Mouse (Mus musculus): ENCODE results near the gene Cd209d. TPM values are rescaled to one million over a fixed set of nuclear protein-coding genes. Genes with fewer than 3 reads are reported as not detected.
"Not testable (repeated sequence)": the region's sequence is repeated elsewhere in the genome, so short reads cannot be mapped to it uniquely, and the experiment has no call there.

Gene Cd209d
- polyA plus RNA-seq (2015; fragmentation: Nextera tagmentation; extraction: Ambion mirVana), result not detected in 2 replicates

DNA sequence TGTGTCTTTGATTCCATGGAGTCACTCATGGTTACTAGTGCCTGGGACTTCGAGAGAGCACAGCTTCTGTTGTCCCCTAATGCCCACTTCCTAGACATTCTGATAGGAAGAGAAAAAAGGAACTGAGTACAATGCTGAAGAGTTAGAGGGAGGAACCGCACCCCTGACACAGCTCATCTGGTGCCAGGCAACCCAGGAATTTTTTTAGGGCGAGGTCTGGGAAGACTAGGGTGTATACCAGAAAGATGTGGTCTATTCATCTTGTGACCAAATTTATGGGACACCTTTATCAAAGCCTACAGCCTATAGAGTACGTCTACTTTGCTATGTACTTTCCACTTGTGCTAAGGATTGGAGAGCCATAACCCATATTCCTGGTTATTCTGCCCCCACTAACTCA is at the start of gene Cd209d:
Gene Cd209d (minus strand): TSS at position 101 of the 400 bp plus-strand sequence.
- no peaks in the 10 kb centered on the region for H3K9me3 ChIP-seq (replicated peaks)
- H3K27me3 ChIP-seq, result no peaks in the 10 kb centered on the region
- no peak within 1 kb of the TSS for H3K9ac ChIP-seq
- 79% methylated on average over 4 of the region's 4 CpGs for WGBS
- H3K27ac ChIP-seq, result no peak within 1 kb of the TSS
- no peaks in the 10 kb centered on the region for H3K4me1 ChIP-seq
- no peaks in the 10 kb centered on the region for H3K36me3 ChIP-seq
- no peak within 1 kb of the TSS for H3K4me3 ChIP-seq (replicated peaks)
- no peak for ATAC-seq (replicated peaks; ENCODE audit: low FRiP score)
- no peak within 1 kb of the TSS for H3K4me2 ChIP-seq

DNA sequence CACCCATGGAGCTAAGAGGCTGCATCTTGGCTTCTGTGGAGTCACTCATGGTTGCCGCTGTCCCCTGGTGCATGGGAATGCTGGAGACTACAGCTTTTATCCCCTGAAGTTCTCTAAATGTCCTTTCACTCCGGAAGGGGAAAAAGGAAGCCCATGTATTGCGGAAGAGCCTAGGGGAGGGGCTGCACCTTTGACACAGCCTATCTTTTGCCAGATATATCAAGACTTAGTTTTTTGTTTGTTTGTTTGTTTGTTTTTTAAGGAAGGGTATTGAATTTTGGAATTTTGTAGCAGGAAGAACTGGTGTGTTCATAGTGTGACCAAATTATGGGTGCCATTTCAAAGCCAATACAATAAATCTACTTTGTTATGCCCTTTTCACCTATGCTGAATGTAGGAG is 48.4 kb upstream of the Cd209d start, which contains the start of gene Cd209b:
Gene Cd209b (minus strand): TSS at position 101 of the 400 bp plus-strand sequence.
- Histone ChIP-seq H3K9me3 (replicated peaks) (no peaks in the 10 kb centered on the region), H3K36me3 (no peaks in the 10 kb centered on the region), H3K4me2 (no peak within 1 kb of the TSS), H3K9ac (no peak within 1 kb of the TSS), H3K4me1 (no peaks in the 10 kb centered on the region), H3K27ac (no peak within 1 kb of the TSS), H3K4me3 (replicated peaks) (no peak within 1 kb of the TSS), H3K27me3 (no peaks in the 10 kb centered on the region)
- 84% methylated on average over 3 of the region's 3 CpGs for WGBS
- ATAC-seq (replicated peaks; ENCODE audit: low FRiP score), result no peak

DNA sequence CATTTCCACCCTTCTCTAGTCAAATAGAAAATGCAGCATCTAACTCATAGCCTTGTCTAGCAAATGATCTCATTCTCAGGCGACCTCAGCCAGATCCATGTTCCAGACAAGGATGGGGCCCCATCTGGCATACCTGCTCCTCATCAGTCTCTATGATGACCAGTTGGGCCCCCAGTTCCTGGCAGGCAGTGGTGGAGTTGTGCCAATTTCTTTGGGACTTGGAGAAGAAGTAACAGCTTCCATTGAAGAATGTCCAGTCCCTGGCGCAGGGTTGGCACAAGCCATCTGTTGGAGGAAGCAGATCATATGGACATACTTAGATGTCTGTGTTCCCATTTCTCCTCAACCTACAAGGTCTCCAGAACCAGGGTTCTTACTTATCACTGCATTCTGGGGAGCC is 2.2 kb downstream of the Cd209d start:
- ATAC-seq (replicated peaks; ENCODE audit: low FRiP score), result no peak
- H3K27me3 ChIP-seq, result no peaks in the 10 kb centered on the region
- H3K9ac ChIP-seq, result no peak overlapping the region
- H3K4me1 ChIP-seq, result no peaks in the 10 kb centered on the region
- H3K9me3 ChIP-seq (replicated peaks), result no peaks in the 10 kb centered on the region
- no peak overlapping the region for H3K27ac ChIP-seq
- WGBS, result 88% methylated on average over 2 of the region's 2 CpGs
- H3K4me3 ChIP-seq (replicated peaks), result no peak overlapping the region
- no peak overlapping the region for H3K4me2 ChIP-seq
- H3K36me3 ChIP-seq, result no peaks in the 10 kb centered on the region

DNA sequence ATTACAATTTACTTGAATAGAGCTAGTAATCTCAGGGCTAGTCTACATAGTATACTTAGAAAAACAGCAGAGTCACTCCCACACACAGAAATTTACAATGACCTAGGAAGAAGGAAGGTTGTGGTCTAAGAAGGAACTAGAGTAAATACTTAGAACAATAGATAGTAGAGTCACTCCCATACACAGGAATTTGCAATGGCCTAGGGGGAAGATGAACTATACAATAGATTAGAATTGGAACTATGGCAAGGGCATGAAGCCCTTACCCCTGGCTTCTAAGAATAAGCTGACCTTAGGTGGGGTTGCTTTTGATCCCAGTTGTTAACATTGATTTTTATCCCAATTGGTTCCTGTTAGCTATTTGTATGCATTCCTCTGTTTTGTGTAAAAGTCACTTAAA is 15.6 kb downstream of the Cd209d start:
- not testable (repeated sequence) for H3K4me3 ChIP-seq (replicated peaks); H3K9ac ChIP-seq; H3K27me3 ChIP-seq; H3K9me3 ChIP-seq (replicated peaks); H3K27ac ChIP-seq; H3K4me2 ChIP-seq; ATAC-seq (replicated peaks; ENCODE audit: low FRiP score); H3K4me1 ChIP-seq; H3K36me3 ChIP-seq

DNA sequence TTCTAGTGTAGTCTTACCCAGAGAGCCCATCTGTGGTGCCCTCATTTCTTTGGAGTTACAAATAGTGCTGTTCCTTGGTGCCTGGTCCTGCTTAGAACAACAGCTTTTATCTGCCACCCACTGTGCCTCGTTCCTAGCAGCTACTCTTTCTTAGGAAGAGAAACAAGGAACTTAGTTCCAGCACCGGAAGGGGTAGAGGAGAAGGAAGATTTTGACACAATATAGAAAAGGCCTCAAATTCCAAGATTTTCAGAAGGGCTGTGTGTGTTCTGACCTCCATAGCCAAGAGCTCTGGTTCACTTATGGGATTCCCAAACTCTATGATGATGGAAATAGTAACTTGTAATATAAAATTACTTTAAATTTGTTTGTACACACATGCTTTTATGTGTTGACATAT is 24.1 kb downstream of the Cd209d start, which contains the start of gene Cd209e:
Gene Cd209e (minus strand): TSS at position 101 of the 400 bp plus-strand sequence.
- WGBS, result 86% methylated on average over 2 of the region's 2 CpGs
- ATAC-seq (replicated peaks; ENCODE audit: low FRiP score), result no peak
- H3K27me3 ChIP-seq, result no peaks in the 10 kb centered on the region

More for the DNA sequence above, 24.1 kb downstream of the Cd209d start, which contains the start of gene Cd209e:
- H3K4me1 ChIP-seq, result no peaks in the 10 kb centered on the region
- H3K4me3 ChIP-seq (replicated peaks), result no peak within 1 kb of the TSS
- no peak within 1 kb of the TSS for H3K27ac ChIP-seq
- H3K36me3 ChIP-seq, result no peaks in the 10 kb centered on the region
- no peak within 1 kb of the TSS for H3K4me2 ChIP-seq
- peaks cover 3% of the 10 kb centered on the region; the same call in 1 of the 2 replicates for H3K9me3 ChIP-seq (replicated peaks)
- H3K9ac ChIP-seq, result no peak within 1 kb of the TSS

Other genes with a start within 250 kb of the Cd209d start
- gene Stxbp2, start 247.6 kb downstream of the Cd209d start, polyA plus RNA-seq (2015; fragmentation: Nextera tagmentation; extraction: Ambion mirVana), result 78.5 and 85.3 TPM in 2 replicates
- gene Retn, start 222.8 kb downstream of the Cd209d start, polyA plus RNA-seq (2015; fragmentation: Nextera tagmentation; extraction: Ambion mirVana), result 0.66 TPM in 1 of 2 replicates, not detected in the other
- 0.32 and 0.57 TPM in 2 replicates for gene Mcemp1, start 212.8 kb downstream of the Cd209d start, polyA plus RNA-seq (2015; fragmentation: Nextera tagmentation; extraction: Ambion mirVana)
- 12.4 and 12.6 TPM in 2 replicates for gene Fcor, start 206.2 kb downstream of the Cd209d start, polyA plus RNA-seq (2015; fragmentation: Nextera tagmentation; extraction: Ambion mirVana)
- gene Trappc5, start 202.3 kb downstream of the Cd209d start, polyA plus RNA-seq (2015; fragmentation: Nextera tagmentation; extraction: Ambion mirVana), result 38.3 and 39.5 TPM in 2 replicates
- gene Fcer2a, start 184.4 kb downstream of the Cd209d start, polyA plus RNA-seq (2015; fragmentation: Nextera tagmentation; extraction: Ambion mirVana), result 0.12 and 0.33 TPM in 2 replicates
- 0.21 and 0.44 TPM in 2 replicates for gene Clec4g, start 157.9 kb downstream of the Cd209d start, polyA plus RNA-seq (2015; fragmentation: Nextera tagmentation; extraction: Ambion mirVana)
- gene Cd209a, start 129.6 kb downstream of the Cd209d start, polyA plus RNA-seq (2015; fragmentation: Nextera tagmentation; extraction: Ambion mirVana), result not detected in 2 replicates
- gene Cd209e, start 24.2 kb downstream of the Cd209d start, polyA plus RNA-seq (2015; fragmentation: Nextera tagmentation; extraction: Ambion mirVana), result not detected in 2 replicates
- gene Cd209b, start 48.3 kb upstream of the Cd209d start, polyA plus RNA-seq (2015; fragmentation: Nextera tagmentation; extraction: Ambion mirVana), result not detected in 2 replicates
- 0.21 and 0.45 TPM in 2 replicates for gene Cd209c, start 76.2 kb upstream of the Cd209d start, polyA plus RNA-seq (2015; fragmentation: Nextera tagmentation; extraction: Ambion mirVana)
- not detected in 2 replicates for gene Cd209f, start 227.3 kb upstream of the Cd209d start, polyA plus RNA-seq (2015; fragmentation: Nextera tagmentation; extraction: Ambion mirVana)

Measured in kidney, embryonic 15.5 days (tissue).